Mouse (Mus musculus) limb, embryonic 14.5 days (tissue): Measurements from ENCODE around the gene G430095P16Rik. TPM values are rescaled to one million over a fixed set of nuclear protein-coding genes. Genes with fewer than 3 reads are reported as not detected.

Experiments used
- ATAC-seq: fragments of 200-750 bp; cut with Nextera tagmentation; 2 replicates; pipeline ENCODE4 v1.8.0; 2017; ENCODE audit warnings: low read depth, moderate number of reproducible peaks, moderate TSS enrichment; ENCODE audit not compliant: low FRiP score
- DNase-seq: peaks from one replicate; pipeline ENCODE4 v3.0.0-alpha.2; 2015; ENCODE audit warnings: low spot score
- H3K27ac ChIP-seq: fragments of 300-500 bp; sonication (generic); replicated peaks from 2 replicates; pipeline ENCODE4 v1.5.1; 2014; ENCODE audit warnings: low read depth, mild to moderate bottlenecking, low read length, moderate library complexity, mixed read lengths
- H3K27me3 ChIP-seq: fragments of 300-500 bp; sonication (generic); 2 replicates; pipeline ENCODE4 v1.6.1; 2014; ENCODE audit warnings: low read length, mixed read lengths; ENCODE audit not compliant: control insufficient read depth, insufficient read depth
- H3K36me3 ChIP-seq: fragments of 300-500 bp; sonication (generic); 2 replicates; pipeline ENCODE4 v1.6.1; 2014; ENCODE audit warnings: mild to moderate bottlenecking, low read length, moderate library complexity, mixed read lengths; ENCODE audit not compliant: control insufficient read depth, insufficient read depth
- H3K4me1 ChIP-seq: fragments of 300-500 bp; sonication (generic); 2 replicates; pipeline ENCODE4 v1.6.1; 2014; ENCODE audit warnings: antibody characterized with exemption, low read length, mixed read lengths; ENCODE audit not compliant: control insufficient read depth, insufficient read depth
- H3K4me2 ChIP-seq: fragments of 300-500 bp; sonication (generic); replicated peaks from 2 replicates; pipeline ENCODE4 v1.6.1; 2014; ENCODE audit warnings: low read depth, mild to moderate bottlenecking, low read length, moderate library complexity; ENCODE audit not compliant: severe bottlenecking
- H3K4me3 ChIP-seq: fragments of 300-500 bp; sonication (generic); replicated peaks from 2 replicates; pipeline ENCODE4 v1.5.1; 2014; ENCODE audit warnings: low read length
- H3K9ac ChIP-seq: fragments of 300-500 bp; sonication (generic); 2 replicates; pipeline ENCODE4 v1.6.1; 2014; ENCODE audit warnings: mild to moderate bottlenecking, low read depth, low read length, moderate library complexity; ENCODE audit not compliant: severe bottlenecking
- H3K9me3 ChIP-seq: fragments of 300-500 bp; sonication (generic); 2 replicates; pipeline ENCODE4 v1.6.1; 2016; ENCODE audit warnings: low read length; ENCODE audit not compliant: control insufficient read depth
- POLR2A ChIP-seq: fragments of 200-500 bp; IDR thresholded peaks from 2 replicates; pipeline ENCODE4 v1.8.0; 2012; ENCODE audit warnings: inconsistent platforms, mild to moderate bottlenecking, moderate library complexity, borderline replicate concordance; ENCODE audit not compliant: insufficient read depth, insufficient read length; ENCODE audit errors: extremely low read depth
- WGBS: fragments of 180-500 bp; shearing (Covaris S2); extraction: QIAGEN DNeasy Blood & Tissue Kit; methylation state at CpG from one replicate; pipeline ENCODE4 v1.1.7; 2014; 5-methylcytosine and 5-hydroxymethylcytosine counted together
- polyA plus RNA-seq, 2 experiments: library from polyadenylated mRNA; depleted of rRNA in 1 of 2; stranded (reverse) in 1 of 2; unstranded in 1 of 2; fragments of >200 nt; fragmentation: Nextera tagmentation in 1 of 2; extraction: Ambion mirVana in 1 of 2; gene quantifications; 2 replicates each; pipeline versions ENCODE4 v1.2.1 to v1.2.3; 2012 to 2014

G430095P16Rik gene
- polyA plus RNA-seq, 2 experiments = 4.3 to 5.7 TPM

DNA sequence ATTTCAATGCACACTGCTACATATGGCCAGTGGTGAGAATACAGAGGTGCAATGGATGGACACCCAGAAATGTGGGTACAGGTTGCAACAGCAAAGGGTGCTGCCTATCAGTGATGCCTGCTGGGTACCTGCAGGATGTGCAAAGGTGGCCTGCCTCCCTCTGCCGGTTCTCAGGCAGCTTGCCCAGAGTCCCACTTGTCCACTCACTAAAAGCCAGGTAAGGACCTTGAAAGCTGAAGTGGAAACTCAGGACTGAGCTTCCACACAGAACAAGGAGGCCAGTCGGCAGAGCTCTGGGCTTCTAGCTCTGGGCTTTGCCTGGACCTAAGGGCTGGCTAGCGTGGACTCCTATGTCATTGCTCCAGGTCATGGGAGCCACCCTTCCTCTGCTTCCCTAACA is 11.5 kb upstream of the G430095P16Rik start:
- DNase-seq = no peak
- Histone ChIP-seq H3K4me3 (no peak overlapping the region), H3K36me3 (peaks cover 72% of the 10 kb centered on the region), H3K27ac (peak overlapping the region; percentile 93), H3K4me1 (peaks cover 83% of the 10 kb centered on the region), H3K4me2 (no peak overlapping the region), H3K9me3 (no peaks in the 10 kb centered on the region), H3K27me3 (peaks cover 19% of the 10 kb centered on the region), H3K9ac (peak overlapping the region; percentile 38; the same call in 1 of the 2 replicates)
- no peak for TF ChIP-seq POLR2A
- 36% methylated on average over 3 of the region's 3 CpGs for WGBS
- no peak for ATAC-seq

DNA sequence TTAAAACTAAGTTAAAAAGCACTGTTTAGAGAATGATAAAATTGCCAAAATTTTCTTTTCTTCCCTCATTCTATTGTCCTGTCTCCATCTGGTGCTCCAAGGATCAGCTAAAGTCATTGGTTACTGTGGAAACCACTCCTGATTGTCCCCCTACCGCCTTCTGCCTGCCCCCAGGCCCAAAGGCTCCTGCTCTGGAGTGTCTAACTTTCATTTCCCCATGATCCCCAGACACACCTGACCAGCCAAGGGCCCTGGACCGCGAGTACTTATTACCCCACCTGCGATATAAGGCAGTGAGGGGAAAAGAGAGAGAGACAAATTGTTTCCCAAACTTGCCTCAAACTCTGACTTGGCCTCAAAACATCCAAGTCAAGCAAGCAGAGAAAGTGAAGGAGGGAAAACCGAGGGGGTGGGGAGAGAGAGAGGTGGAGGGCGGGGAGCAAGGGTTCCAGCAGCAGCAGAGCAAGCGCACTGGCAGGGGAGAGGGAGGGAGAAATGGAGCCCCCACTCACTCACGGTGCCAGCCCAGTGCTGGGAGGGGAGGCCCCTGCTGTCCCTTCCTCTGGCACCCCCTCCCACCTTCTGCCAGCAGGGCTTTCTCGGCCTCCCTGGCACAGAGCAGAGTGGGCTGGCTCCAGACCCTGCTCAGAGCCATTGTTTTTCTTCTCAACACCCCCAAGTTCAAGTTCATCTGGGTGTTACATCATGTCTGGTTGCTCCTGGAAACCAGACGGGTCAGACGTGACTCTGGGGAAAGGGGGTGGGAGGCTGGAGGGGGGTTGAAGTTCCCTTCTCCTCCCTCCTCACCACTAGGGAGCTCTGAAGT is 10.7 kb upstream of the G430095P16Rik start:
- peaks cover 74% of the 10 kb centered on the region for H3K36me3 ChIP-seq
- 7% methylated on average over 8 of the region's 11 CpGs for WGBS

DNA sequence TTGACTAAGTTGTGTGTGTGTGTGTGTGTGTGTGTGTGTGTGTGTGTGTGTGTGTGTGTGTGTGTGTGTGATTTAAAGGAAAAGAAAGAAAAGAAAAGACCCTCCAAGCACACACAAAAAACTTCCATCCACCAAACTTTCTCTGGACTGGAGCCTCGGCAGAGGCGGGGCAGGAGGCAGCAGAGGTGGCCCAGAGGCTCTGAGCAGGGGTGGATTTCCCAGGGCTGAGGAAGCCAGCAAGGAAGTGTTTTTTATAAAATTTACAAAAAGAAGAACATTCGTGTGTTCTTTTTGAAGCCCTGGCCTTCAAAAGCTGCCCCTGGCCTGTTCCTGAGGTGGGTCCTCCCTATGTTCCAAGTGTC is 10.1 kb upstream of the G430095P16Rik start:
- no peak for TF ChIP-seq POLR2A
- Histone ChIP-seq H3K9ac (no peak overlapping the region), H3K9me3 (no peaks in the 10 kb centered on the region), H3K4me2 (peak overlapping the region; percentile 34), H3K27me3 (peaks cover 5% of the 10 kb centered on the region; the same call in 1 of the 2 replicates), H3K4me3 (no peak overlapping the region), H3K36me3 (peaks cover 74% of the 10 kb centered on the region), H3K4me1 (peaks cover 82% of the 10 kb centered on the region), H3K27ac (peak overlapping the region; percentile 93)
- ATAC-seq (peak; percentile 68), DNase-seq (no peak)
- WGBS = 4% methylated on average over 3 of the region's 3 CpGs

More for the DNA sequence above, 10.7 kb upstream of the G430095P16Rik start:
- Histone ChIP-seq H3K4me3 (no peak overlapping the region), H3K27me3 (peaks cover 11% of the 10 kb centered on the region), H3K4me1 (peaks cover 82% of the 10 kb centered on the region), H3K4me2 (peak overlapping the region; percentile 34), H3K9ac (peak overlapping the region; percentile 38; the same call in 1 of the 2 replicates), H3K9me3 (no peaks in the 10 kb centered on the region), H3K27ac (peak overlapping the region; percentile 93)
- no peak for TF ChIP-seq POLR2A
- ATAC-seq = peak; percentile 91
- peak; percentile 92 for DNase-seq

DNA sequence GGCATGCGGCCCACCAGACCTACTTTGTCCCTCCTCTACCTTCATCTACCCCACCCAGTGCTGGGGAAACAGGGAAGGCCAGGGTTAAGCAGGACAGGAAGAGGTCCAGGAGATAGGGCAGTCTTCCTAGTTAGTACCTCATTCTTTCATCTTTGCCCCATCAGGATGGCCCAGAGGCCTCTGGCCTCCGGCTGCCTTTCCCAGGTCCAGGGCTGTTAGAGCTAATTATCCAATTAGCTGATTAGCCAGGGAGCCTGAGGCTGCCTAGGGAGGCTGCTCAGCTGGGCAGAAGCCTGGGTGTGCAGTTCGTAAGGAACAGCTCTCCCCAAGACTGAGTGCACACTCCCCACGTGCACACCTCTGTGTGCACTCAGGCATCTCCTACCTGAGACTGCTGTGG is 9.4 kb upstream of the G430095P16Rik start:
- no peaks in the 10 kb centered on the region for H3K9me3 ChIP-seq
- H3K27me3 ChIP-seq = no peaks in the 10 kb centered on the region
- peaks cover 74% of the 10 kb centered on the region for H3K36me3 ChIP-seq
- 40% methylated on average over 4 of the region's 4 CpGs for WGBS
- no peak for ATAC-seq
- H3K27ac ChIP-seq = peak overlapping the region; percentile 93
- peaks cover 77% of the 10 kb centered on the region for H3K4me1 ChIP-seq
- no peak overlapping the region for H3K4me2 ChIP-seq
- no peak for DNase-seq
- no peak overlapping the region for H3K4me3 ChIP-seq
- TF ChIP-seq POLR2A = no peak
- H3K9ac ChIP-seq = peak overlapping the region; percentile 16; the same call in 1 of the 2 replicates

DNA sequence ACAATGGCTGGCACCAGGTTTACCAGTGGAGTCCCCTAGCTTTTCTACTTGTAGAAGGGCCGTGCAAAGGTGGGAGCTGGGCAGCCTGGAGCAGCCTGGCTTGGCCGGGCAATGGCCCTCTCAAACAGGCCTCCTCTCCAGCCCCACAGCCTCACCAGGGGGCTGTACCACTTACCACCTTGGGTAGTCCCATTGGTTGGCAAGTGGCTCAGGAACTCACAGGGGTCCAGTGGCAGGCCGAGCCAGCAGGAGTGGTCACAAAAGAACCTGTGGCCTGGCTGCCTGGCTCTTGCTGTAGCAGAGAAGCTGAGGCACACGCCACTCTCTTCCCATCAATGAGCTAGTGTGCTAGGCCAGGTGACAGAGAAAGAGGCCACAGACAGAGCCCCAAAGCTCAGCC is 8.6 kb upstream of the G430095P16Rik start:
- H3K9me3 ChIP-seq = no peaks in the 10 kb centered on the region
- H3K4me3 ChIP-seq = no peak overlapping the region
- H3K4me1 ChIP-seq = peaks cover 70% of the 10 kb centered on the region
- H3K4me2 ChIP-seq = no peak overlapping the region
- 0 out of 2 replicates have a peak overlapping the region, but pooled peaks have one; percentile 16 for H3K9ac ChIP-seq
- H3K27me3 ChIP-seq = no peaks in the 10 kb centered on the region
- ATAC-seq (no peak), DNase-seq (no peak)
- 64% methylated on average over 4 of the region's 4 CpGs for WGBS
- peaks cover 75% of the 10 kb centered on the region for H3K36me3 ChIP-seq
- H3K27ac ChIP-seq = peak overlapping the region; percentile 93
- no peak for TF ChIP-seq POLR2A
